Mouse (Mus musculus) midbrain, embryonic 16.5 days (tissue): ENCODE data around the gene Cep164. TPM values are rescaled to one million over a fixed set of nuclear protein-coding genes. Genes with fewer than 3 reads are reported as not detected.
A peak's percentile ranks its signal among the peaks of the same experiment; 100 is the strongest.
"Not testable (repeated sequence)": the region's sequence is repeated elsewhere in the genome, so short reads cannot be mapped to it uniquely, and the experiment has no call there.

ENCODE experiments used
- ATAC-seq: fragments of 200-750 bp; cut with Nextera tagmentation; 2 replicates; pipeline ENCODE4 v1.8.0; 2017; ENCODE audit warnings: moderate TSS enrichment
- H3K27ac ChIP-seq: fragments of 300-500 bp; sonication (generic); 2 replicates; pipeline ENCODE4 v1.5.1; 2014; ENCODE audit warnings: mild to moderate bottlenecking, low read length, mixed read lengths
- H3K27me3 ChIP-seq: fragments of 300-500 bp; sonication (generic); 2 replicates; pipeline ENCODE4 v1.6.1; 2014; ENCODE audit warnings: low read depth, low read length, mixed read lengths; ENCODE audit not compliant: control insufficient read depth, insufficient read depth
- H3K36me3 ChIP-seq: fragments of 300-500 bp; sonication (generic); 2 replicates; pipeline ENCODE4 v1.6.1; 2014; ENCODE audit warnings: mild to moderate bottlenecking, low read length, moderate library complexity, mixed read lengths; ENCODE audit not compliant: control insufficient read depth, insufficient read depth
- H3K4me1 ChIP-seq: fragments of 300-500 bp; sonication (generic); 2 replicates; pipeline ENCODE4 v1.6.1; 2014; ENCODE audit warnings: mild to moderate bottlenecking, low read length, mixed read lengths; ENCODE audit not compliant: control insufficient read depth, insufficient read depth
- H3K4me2 ChIP-seq: fragments of 300-500 bp; sonication (generic); 2 replicates; pipeline ENCODE4 v1.6.1; 2014; ENCODE audit warnings: mild to moderate bottlenecking, low read length, mixed read lengths
- H3K4me3 ChIP-seq: fragments of 300-500 bp; sonication (generic); 2 replicates; pipeline ENCODE4 v1.5.1; 2014; ENCODE audit warnings: low read depth, mild to moderate bottlenecking, low read length, moderate library complexity, mixed read lengths
- H3K9ac ChIP-seq: fragments of 300-500 bp; sonication (generic); 2 replicates; pipeline ENCODE4 v1.6.1; 2014; ENCODE audit warnings: low read depth, low read length, mixed read lengths
- H3K9me3 ChIP-seq: fragments of 300-500 bp; sonication (generic); replicated peaks from 2 replicates; pipeline ENCODE4 v1.6.1; 2014; ENCODE audit warnings: mild to moderate bottlenecking, low read length, mixed read lengths; ENCODE audit not compliant: control insufficient read depth, poor library complexity, severe bottlenecking
- WGBS: fragments of 180-500 bp; shearing (Covaris S2); extraction: QIAGEN DNeasy Blood & Tissue Kit; methylation state at CpG from one replicate; pipeline ENCODE4 v1.1.7; 2014; 5-methylcytosine and 5-hydroxymethylcytosine counted together
- polyA plus RNA-seq: library from polyadenylated mRNA; unstranded; fragments of >200 nt; fragmentation: Nextera tagmentation; extraction: Ambion mirVana; gene quantifications from 2 replicates; pipeline ENCODE4 v1.2.1, GENCODE M21; 2015

Cep164 gene
- polyA plus RNA-seq, 1 experiment from 2014 or later = 12.7 TPM

DNA sequence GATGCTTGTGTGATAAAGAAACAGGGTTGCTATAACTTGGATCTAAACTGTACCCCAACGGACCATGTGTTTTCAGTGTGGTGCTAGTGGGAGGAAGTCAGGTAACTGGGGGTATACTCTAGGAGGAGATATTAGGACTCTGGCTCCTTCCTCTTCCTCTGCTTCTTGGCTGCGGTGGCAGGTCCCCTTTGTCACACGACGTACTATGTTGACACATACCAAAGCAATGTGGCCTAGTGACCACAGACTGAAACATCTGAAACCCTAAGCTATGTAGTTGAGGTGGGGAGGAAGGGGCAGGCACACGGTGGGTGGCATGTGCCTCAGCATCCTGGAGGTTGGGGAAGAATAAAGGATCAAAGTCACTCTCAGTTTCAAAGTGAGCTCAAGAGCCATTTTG, 22.8 kb upstream of the Cep164 start:
- no peaks in the 10 kb centered on the region for H3K27me3 ChIP-seq
- 73% methylated on average over 5 of the region's 5 CpGs for WGBS
- no peak overlapping the region for H3K9ac ChIP-seq
- no peak overlapping the region for H3K4me2 ChIP-seq
- peaks cover 8% of the 10 kb centered on the region for H3K36me3 ChIP-seq
- no peaks in the 10 kb centered on the region for H3K9me3 ChIP-seq
- no peak overlapping the region for H3K4me3 ChIP-seq
- H3K27ac ChIP-seq = no peak overlapping the region
- ATAC-seq = no peak
- H3K4me1 ChIP-seq = peaks cover 16% of the 10 kb centered on the region

DNA sequence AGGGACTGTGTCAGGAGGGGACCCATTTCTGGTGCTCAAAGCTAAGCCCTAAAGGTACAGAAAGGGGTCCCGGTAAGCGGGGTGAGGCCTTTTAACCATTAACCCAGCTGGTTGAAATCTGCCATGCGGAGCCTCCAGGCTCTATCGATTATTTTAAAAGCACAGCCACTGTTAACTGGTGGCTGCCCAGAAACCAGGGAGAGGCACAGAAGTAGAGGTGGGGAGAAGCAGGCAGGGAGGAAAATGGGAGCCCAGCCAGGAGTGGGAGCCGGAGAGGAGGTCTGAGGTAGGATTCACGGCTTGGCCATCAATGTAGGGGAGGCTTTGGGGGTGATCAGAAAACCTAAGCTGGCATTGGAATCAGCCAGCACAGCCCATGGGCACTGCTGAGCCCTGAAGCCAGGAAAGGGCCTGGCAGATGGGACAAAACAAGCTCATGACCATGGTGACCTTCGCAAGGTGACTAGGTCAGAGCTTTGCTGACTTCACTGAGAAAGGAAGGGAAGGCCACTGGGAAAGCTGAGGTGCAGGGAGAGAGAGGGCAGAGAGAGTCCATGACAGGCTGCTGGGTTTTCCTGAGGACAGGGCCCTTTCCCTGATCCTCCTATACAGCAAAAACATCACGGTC, 22.2 kb upstream of the Cep164 start:
- no peak for ATAC-seq
- Histone ChIP-seq H3K9me3 (no peaks in the 10 kb centered on the region), H3K4me2 (no peak overlapping the region), H3K9ac (peak overlapping the region; percentile 28; the same call in 1 of the 2 replicates), H3K27ac (peak overlapping the region; percentile 70; the same call in 1 of the 2 replicates), H3K4me3 (no peak overlapping the region), H3K27me3 (no peaks in the 10 kb centered on the region), H3K4me1 (peaks cover 16% of the 10 kb centered on the region), H3K36me3 (peaks cover 5% of the 10 kb centered on the region)
- WGBS = 84% methylated on average over 8 of the region's 8 CpGs

DNA sequence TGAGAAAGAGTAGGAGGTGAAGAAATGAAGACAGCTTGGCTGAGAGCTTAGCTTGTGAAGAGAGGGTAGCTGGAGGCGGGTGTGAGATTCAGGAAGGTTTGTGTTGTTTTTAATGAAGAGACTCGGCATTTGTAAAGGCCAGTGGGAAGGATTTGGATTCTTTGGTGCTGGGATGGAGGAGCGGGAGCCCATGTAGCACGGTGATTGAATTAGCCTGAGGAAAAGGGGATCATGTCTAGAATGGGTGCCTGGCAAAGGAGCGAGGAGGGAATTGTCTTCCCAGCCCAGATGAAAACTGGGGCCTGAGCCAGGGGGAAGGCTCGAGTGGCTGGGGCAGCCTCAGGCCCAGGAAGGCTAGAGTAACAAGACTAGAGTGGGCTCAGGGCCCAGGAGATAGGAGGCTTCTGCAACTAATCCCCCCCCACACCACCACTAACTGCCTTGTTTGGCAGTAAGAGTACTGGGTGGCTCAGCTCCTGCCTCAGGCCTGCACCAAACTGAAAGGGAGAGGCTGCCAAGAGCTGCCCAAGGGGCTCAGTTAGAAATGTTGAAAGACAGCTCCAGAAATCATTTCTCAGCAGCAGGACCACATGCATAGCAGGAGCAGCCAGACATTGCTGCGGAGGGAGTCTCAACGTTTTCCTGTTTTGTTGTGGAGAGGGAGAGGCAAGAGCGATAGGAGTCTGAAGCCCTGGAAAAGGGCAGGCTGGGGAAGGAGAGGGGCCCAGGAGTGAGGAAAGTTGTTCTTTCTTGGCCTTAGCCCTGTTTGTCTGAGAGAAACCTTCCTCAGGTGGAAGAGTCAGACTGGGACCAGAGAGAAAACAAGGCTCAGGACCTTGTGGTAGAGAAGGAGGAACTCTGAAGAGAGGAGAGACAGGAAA, 21.3 kb upstream of the Cep164 start:
- Histone ChIP-seq H3K4me1 (peaks cover 16% of the 10 kb centered on the region), H3K4me3 (no peak overlapping the region), H3K4me2 (no peak overlapping the region), H3K36me3 (peaks cover 3% of the 10 kb centered on the region), H3K27me3 (no peaks in the 10 kb centered on the region), H3K9ac (peak overlapping the region; percentile 28; the same call in 1 of the 2 replicates), H3K9me3 (no peaks in the 10 kb centered on the region), H3K27ac (peak overlapping the region; percentile 70)
- peak; percentile 81 for ATAC-seq
- 58% methylated on average over 9 of the region's 9 CpGs for WGBS

DNA sequence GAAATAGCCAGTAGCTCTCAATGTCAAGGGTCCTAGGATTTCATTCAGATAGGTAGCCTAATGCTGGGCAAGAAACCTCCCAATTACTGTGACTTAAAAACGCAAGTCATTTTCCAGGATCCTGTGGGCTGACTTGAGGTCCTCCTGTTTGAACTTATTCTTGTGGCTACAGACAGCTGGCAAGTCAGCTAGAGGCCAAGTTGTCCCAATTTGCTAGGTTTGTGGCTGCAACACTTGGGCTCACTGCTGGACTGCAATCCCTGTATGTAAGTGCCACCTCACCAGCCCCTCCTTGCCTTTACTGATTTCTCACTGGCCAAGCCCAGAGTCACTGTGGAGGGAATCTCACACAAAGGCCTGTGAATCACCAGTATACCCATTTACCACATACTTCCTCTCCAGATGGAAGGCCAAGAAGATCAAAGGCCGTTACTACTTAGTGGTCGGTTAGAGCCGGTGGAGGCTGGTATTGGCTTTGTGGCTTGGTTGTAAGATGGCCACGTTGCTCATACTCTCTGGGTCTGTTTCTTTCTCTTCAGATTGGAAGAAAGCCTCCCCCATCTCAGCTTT, 18.5 kb upstream of the Cep164 start:
- H3K9me3 ChIP-seq = no peaks in the 10 kb centered on the region
- no peak overlapping the region for H3K4me2 ChIP-seq
- H3K4me1 ChIP-seq = peaks cover 24% of the 10 kb centered on the region
- H3K4me3 ChIP-seq = no peak overlapping the region
- no peak overlapping the region for H3K9ac ChIP-seq
- H3K27me3 ChIP-seq = no peaks in the 10 kb centered on the region
- no peak for ATAC-seq
- H3K36me3 ChIP-seq = no peaks in the 10 kb centered on the region
- WGBS = 88% methylated on average over 5 of the region's 5 CpGs
- no peak overlapping the region for H3K27ac ChIP-seq

DNA sequence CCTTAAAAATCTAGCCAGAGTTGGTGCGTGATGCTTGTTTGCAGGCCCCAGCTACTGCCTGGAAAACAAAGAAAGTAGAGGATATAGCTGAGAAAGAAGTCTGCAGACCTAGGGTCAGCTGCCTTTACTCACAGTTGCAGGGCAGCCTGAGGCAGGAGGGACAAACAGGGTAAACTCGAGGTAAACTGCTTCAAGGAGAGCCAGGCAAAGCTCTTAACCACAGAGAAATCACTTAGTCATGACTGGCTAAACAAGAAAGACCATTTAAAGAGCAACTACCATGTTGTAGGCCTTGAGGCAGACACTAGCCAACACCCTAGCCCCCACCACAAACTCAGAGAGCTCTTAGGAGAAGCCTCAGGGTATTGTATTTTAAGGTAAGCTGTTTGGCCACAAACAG, 17.7 kb upstream of the Cep164 start:
- 78% methylated on average over 2 of the region's 2 CpGs for WGBS
- H3K36me3 ChIP-seq, H3K27ac ChIP-seq: not testable (repeated sequence)

DNA sequence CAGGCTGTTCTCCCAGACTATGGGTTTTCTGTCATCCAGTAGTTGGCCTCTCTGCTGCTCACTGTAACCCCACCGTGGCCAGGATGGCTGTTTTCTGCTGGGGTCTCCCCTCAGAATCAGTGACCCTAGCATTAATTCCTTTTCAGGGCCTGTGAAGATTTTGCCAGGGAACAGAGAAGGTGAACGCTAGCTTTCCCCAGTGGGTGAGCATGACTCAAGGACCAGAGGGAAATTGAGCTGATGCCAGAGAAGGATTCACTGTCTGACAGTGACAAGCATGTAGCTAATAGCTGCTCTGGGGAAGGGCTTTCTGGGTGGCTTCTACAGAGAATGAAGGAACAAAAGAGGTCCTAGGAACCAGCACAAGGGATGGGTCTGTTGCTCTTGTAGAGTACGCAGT, 17.1 kb upstream of the Cep164 start:
- Histone ChIP-seq H3K4me2 (no peak overlapping the region), H3K9me3 (no peaks in the 10 kb centered on the region), H3K27me3 (no peaks in the 10 kb centered on the region), H3K4me3 (no peak overlapping the region), H3K4me1 (peaks cover 39% of the 10 kb centered on the region), H3K27ac (no peak overlapping the region), H3K9ac (no peak overlapping the region), H3K36me3 (no peaks in the 10 kb centered on the region)
- ATAC-seq = no peak
- WGBS = 67% methylated on average over 3 of the region's 3 CpGs

More for the DNA sequence above, 17.7 kb upstream of the Cep164 start:
- not testable (repeated sequence) for H3K27me3 ChIP-seq, H3K4me2 ChIP-seq, H3K9me3 ChIP-seq, H3K4me3 ChIP-seq, H3K9ac ChIP-seq, ATAC-seq
- H3K4me1 ChIP-seq = peaks cover 32% of the 10 kb centered on the region

DNA sequence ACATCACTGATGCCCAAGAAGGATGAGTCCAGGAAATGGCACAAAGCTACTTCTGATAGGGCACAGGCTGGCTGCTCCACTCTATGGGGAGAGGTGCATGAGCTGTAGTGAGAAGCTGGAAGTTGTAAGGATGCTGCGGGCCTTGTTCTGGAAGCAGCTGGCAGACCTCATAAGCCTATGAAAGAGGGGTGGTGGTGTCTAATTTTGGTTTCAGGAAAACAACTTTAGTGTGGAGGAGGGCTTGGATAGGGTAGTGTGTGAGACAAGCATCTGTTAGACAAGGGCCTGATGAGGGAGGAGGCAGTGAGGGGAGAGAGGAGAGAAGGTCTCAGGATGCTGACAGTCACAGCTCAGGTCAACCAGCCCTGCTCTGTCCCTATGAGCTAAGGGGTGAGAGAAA, 15.3 kb upstream of the Cep164 start:
- Histone ChIP-seq H3K9ac (no peak overlapping the region), H3K9me3 (no peaks in the 10 kb centered on the region), H3K27me3 (no peaks in the 10 kb centered on the region), H3K27ac (no peak overlapping the region), H3K36me3 (no peaks in the 10 kb centered on the region), H3K4me1 (peaks cover 35% of the 10 kb centered on the region), H3K4me2 (no peak overlapping the region), H3K4me3 (no peak overlapping the region)
- 96% methylated on average over 1 of the region's 1 CpGs for WGBS
- ATAC-seq = no peak

DNA sequence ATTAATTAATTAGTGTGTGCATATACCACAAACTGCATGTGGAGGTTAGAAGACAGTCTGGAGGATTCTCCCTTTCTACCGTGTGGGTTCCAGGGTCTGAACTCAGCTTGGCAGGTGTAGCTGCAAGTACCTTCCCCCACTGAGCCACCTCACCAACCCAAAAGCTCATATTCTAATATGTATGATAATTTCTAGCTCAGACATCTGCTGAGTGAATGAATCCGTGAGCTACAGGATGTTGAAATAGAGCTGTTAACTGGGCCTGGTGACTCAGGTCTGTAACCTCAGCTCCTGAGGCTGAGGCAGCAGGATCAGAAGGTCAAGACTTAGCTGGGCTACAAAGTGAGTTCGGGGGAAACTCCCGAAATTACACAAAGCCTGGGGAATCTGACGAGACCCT, 14.5 kb upstream of the Cep164 start:
- Histone ChIP-seq H3K4me1 (peaks cover 36% of the 10 kb centered on the region), H3K9ac (no peak overlapping the region), H3K27ac (no peak overlapping the region), H3K4me3 (no peak overlapping the region), H3K9me3 (no peaks in the 10 kb centered on the region), H3K27me3 (no peaks in the 10 kb centered on the region), H3K36me3 (no peaks in the 10 kb centered on the region), H3K4me2 (no peak overlapping the region)
- 68% methylated on average over 5 of the region's 5 CpGs for WGBS
- ATAC-seq = no peak

DNA sequence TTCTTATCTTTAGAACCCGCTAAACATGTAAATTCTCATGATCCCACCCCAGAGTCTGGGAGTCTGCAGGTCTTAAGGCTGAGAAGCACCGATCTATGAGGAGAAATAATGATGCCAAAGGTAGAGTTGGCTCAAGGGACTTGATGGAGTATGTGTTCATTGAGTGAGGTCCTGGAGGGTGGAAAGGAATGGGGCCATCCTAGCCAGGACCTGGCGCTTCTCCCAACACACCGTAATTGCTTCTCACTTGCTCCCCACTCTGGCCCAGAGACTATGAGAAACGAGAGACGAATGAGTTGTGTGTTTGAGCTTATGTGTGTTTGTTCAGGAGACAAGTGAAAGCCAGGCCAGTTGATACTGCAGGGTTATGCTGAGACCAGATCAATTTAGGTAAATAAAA, 13.0 kb upstream of the Cep164 start:
- H3K36me3 ChIP-seq = no peaks in the 10 kb centered on the region
- H3K4me1 ChIP-seq = peaks cover 37% of the 10 kb centered on the region
- H3K9me3 ChIP-seq = no peaks in the 10 kb centered on the region
- peak overlapping the region; percentile 91 for H3K4me2 ChIP-seq
- no peaks in the 10 kb centered on the region for H3K27me3 ChIP-seq
- H3K27ac ChIP-seq = no peak overlapping the region
- H3K4me3 ChIP-seq = no peak overlapping the region
- WGBS = 85% methylated on average over 6 of the region's 6 CpGs
- no peak for ATAC-seq
- no peak overlapping the region for H3K9ac ChIP-seq
